In the genomic region with DNA sequence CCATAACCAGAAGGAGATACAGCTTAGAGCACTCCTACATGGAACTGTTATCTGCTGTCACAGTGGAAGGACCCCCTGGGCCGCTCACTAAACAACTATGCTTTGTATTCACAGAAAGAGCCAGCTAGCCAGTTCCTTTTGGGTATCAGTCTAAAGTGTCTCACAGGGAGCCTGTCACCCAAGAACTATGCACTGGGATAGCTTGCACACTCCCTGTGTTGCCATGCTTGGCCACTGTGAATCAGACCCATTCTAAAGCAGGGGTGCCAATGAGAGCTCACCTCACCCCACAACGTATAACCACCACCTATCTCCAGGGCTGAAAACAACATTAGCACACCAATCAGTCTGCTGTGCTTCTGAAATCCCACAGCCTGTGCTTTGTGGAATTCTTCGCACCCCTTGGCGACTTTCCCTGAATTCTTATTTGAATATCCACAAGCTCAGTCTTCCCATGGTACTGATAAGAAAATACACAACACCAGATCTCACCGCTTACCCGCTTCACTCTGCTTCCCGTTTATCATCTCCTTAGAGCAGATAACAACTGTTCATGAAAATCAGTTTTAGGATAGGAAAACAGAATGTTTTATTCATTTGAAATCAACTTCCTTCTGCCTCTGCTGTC, we compare ENCODE assay signal across 8 mouse cellular contexts.
DNase-seq lines count a peak whose midpoint lies in the region; ATAC-seq lines count a peak whose summit lies in the region.
"Had no signal": no experiment of that assay in that cellular context is flagged by ENCODE, and none has a peak within 500 bp of the region (broad histone marks: within the 10 kb centered on the region; RNA-seq: fewer than 3 reads in every experiment).

No protein-coding gene starts in this region.

- no peaks in the 10 kb centered on the region for H3K27me3 ChIP-seq in embryonic facial prominence, embryonic 12.5 days
- no peaks in the 10 kb centered on the region for H3K27me3 ChIP-seq in forebrain, embryonic 13.5 days
- H3K27me3 ChIP-seq in midbrain, embryonic 12.5 days: no peaks in the 10 kb centered on the region
- no peaks in the 10 kb centered on the region for H3K27me3 ChIP-seq in liver, embryonic 11.5 days (replicated peaks; ENCODE audit: control insufficient read depth, insufficient read depth, low read length)

- DNase-seq in layer of hippocampus, adult 9-11 months: peak; percentile 30
- no peak for DNase-seq in layer of hippocampus, postnatal 10 days (ENCODE audit: low spot score in 2 of 2)
- no peak for DNase-seq in kidney, adult 9 months
- DNase-seq in liver, embryonic 11.5 days (ENCODE audit: low spot score): no peak
- DNase-seq: lung, postnatal 14 days had no signal

- H3K9me3 ChIP-seq in embryonic facial prominence, embryonic 12.5 days: no peaks in the 10 kb centered on the region
- no peaks in the 10 kb centered on the region for H3K9me3 ChIP-seq in forebrain, embryonic 13.5 days (replicated peaks)
- no peaks in the 10 kb centered on the region for H3K9me3 ChIP-seq in midbrain, embryonic 12.5 days
- no peaks in the 10 kb centered on the region for H3K9me3 ChIP-seq in liver, embryonic 11.5 days (ENCODE audit: control insufficient read depth, low read length)

- 50% methylated on average over 7 of the region's 7 CpGs for WGBS in embryonic facial prominence, embryonic 12.5 days
- 36% methylated on average over 7 of the region's 7 CpGs for WGBS in forebrain, embryonic 13.5 days
- 40% methylated on average over 7 of the region's 7 CpGs for WGBS in midbrain, embryonic 12.5 days
- 39% methylated on average over 7 of the region's 7 CpGs for WGBS in liver, embryonic 11.5 days

- H3K9ac ChIP-seq in embryonic facial prominence, embryonic 12.5 days: no peak overlapping the region
- 0 out of 2 replicates have a peak overlapping the region, but pooled peaks have one; percentile 50 for H3K9ac ChIP-seq in forebrain, embryonic 13.5 days
- no peak overlapping the region for H3K9ac ChIP-seq in midbrain, embryonic 12.5 days (replicated peaks)
- H3K9ac ChIP-seq in liver, embryonic 11.5 days (ENCODE audit: low read depth, low read length): no peak overlapping the region

- H3K36me3 ChIP-seq in embryonic facial prominence, embryonic 12.5 days: peaks cover 17% of the 10 kb centered on the region
- H3K36me3 ChIP-seq in forebrain, embryonic 13.5 days (ENCODE audit: poor library complexity, severe bottlenecking): peaks cover 34% of the 10 kb centered on the region
- peaks cover 30% of the 10 kb centered on the region for H3K36me3 ChIP-seq in midbrain, embryonic 12.5 days
- no peaks in the 10 kb centered on the region for H3K36me3 ChIP-seq in liver, embryonic 11.5 days (ENCODE audit: control insufficient read depth, insufficient read depth, low read length)

- H3K4me3 ChIP-seq in embryonic facial prominence, embryonic 12.5 days: no peak overlapping the region
- no peak overlapping the region for H3K4me3 ChIP-seq in forebrain, embryonic 13.5 days
- H3K4me3 ChIP-seq in midbrain, embryonic 12.5 days: no peak overlapping the region
- no peak overlapping the region for H3K4me3 ChIP-seq in liver, embryonic 11.5 days (ENCODE audit: low read depth, low read length)

- H3K27ac ChIP-seq in embryonic facial prominence, embryonic 12.5 days: peak overlapping the region; percentile 85; the same call in 1 of the 2 replicates
- H3K27ac ChIP-seq in forebrain, embryonic 13.5 days: peak overlapping the region; percentile 79
- H3K27ac ChIP-seq in midbrain, embryonic 12.5 days (replicated peaks): peak overlapping the region; percentile 87
- H3K27ac ChIP-seq in liver, embryonic 11.5 days (ENCODE audit: low read depth, low read length): no peak overlapping the region

- H3K4me1 ChIP-seq in embryonic facial prominence, embryonic 12.5 days: peaks cover 33% of the 10 kb centered on the region
- H3K4me1 ChIP-seq in forebrain, embryonic 13.5 days: peaks cover 43% of the 10 kb centered on the region
- H3K4me1 ChIP-seq in midbrain, embryonic 12.5 days: peaks cover 47% of the 10 kb centered on the region
- no peaks in the 10 kb centered on the region; the same call in 1 of the 2 replicates for H3K4me1 ChIP-seq in liver, embryonic 11.5 days (replicated peaks; ENCODE audit: control insufficient read depth, insufficient read depth, low read length)

- no peak overlapping the region for H3K4me2 ChIP-seq in embryonic facial prominence, embryonic 12.5 days (replicated peaks)
- H3K4me2 ChIP-seq in forebrain, embryonic 13.5 days: peak overlapping the region; percentile 39
- H3K4me2 ChIP-seq in midbrain, embryonic 12.5 days (replicated peaks): peak overlapping the region; percentile 36; the same call in 1 of the 2 replicates
- no peak overlapping the region for H3K4me2 ChIP-seq in liver, embryonic 11.5 days

- ATAC-seq in embryonic facial prominence, embryonic 12.5 days (ENCODE audit: insufficient number of reproducible peaks, insufficient read depth, low FRiP score, low TSS enrichment): no peak
- ATAC-seq in forebrain, embryonic 13.5 days: peak; percentile 33
- no peak for ATAC-seq in midbrain, embryonic 12.5 days (ENCODE audit: low FRiP score, low read depth)
- ATAC-seq in liver, embryonic 11.5 days (replicated peaks; ENCODE audit: low FRiP score): no peak

Comparison
In these comparisons a context has a peak if more than half of its experiments do, and no peak if none do; other contexts are left out.
1. H3K4me2 ChIP-seq: peak in forebrain, embryonic 13.5 days (single experiment) and midbrain, embryonic 12.5 days (single experiment); none in embryonic facial prominence, embryonic 12.5 days (single experiment) and liver, embryonic 11.5 days (single experiment).